Mouse (Mus musculus) heart, embryonic 15.5 days (tissue): ENCODE measurements at regions not wholly inside any gene's neighbourhood (a gene's known extent, or its start where the extent isn't known, plus 50 kb on each side); places are given as distances from the start of the nearest gene placed in this dataset.
"Not testable (repeated sequence)": the region's sequence is repeated elsewhere in the genome, so short reads cannot be mapped to it uniquely, and the experiment has no call there.

Source experiments
- ATAC-seq: fragments of 200-750 bp; cut with Nextera tagmentation; replicated peaks from 2 replicates; pipeline ENCODE4 v1.8.0; 2017; ENCODE audit warnings: low read depth, moderate TSS enrichment; ENCODE audit not compliant: insufficient number of reproducible peaks, insufficient read depth, low FRiP score
- H3K27ac ChIP-seq: fragments of 300-500 bp; sonication (generic); 2 replicates; pipeline ENCODE4 v1.5.1; 2015; ENCODE audit warnings: mild to moderate bottlenecking, inconsistent platforms
- H3K27me3 ChIP-seq: fragments of 300-500 bp; sonication (generic); 2 replicates; pipeline ENCODE4 v1.6.1; 2015; ENCODE audit warnings: inconsistent platforms
- H3K36me3 ChIP-seq: fragments of 300-500 bp; sonication (generic); 2 replicates; pipeline ENCODE4 v1.6.1; 2015; ENCODE audit warnings: mild to moderate bottlenecking, inconsistent platforms
- H3K4me1 ChIP-seq: fragments of 300-500 bp; sonication (generic); replicated peaks from 2 replicates; pipeline ENCODE4 v1.6.1; 2015; ENCODE audit warnings: inconsistent platforms
- H3K4me2 ChIP-seq: fragments of 300-500 bp; sonication (generic); 2 replicates; pipeline ENCODE4 v1.6.1; 2015; ENCODE audit warnings: inconsistent platforms, mild to moderate bottlenecking, moderate library complexity
- H3K4me3 ChIP-seq: fragments of 300-500 bp; sonication (generic); 2 replicates; pipeline ENCODE4 v1.5.1; 2015; ENCODE audit warnings: mild to moderate bottlenecking, inconsistent platforms
- H3K9ac ChIP-seq: fragments of 300-500 bp; sonication (generic); 2 replicates; pipeline ENCODE4 v1.6.1; 2015; ENCODE audit warnings: mild to moderate bottlenecking, inconsistent platforms
- H3K9me3 ChIP-seq: fragments of 300-500 bp; sonication (generic); replicated peaks from 2 replicates; pipeline ENCODE4 v1.6.1; 2016; ENCODE audit warnings: inconsistent platforms
- WGBS: fragments of 180-500 bp; shearing (Covaris S2); methylation state at CpG from one replicate; pipeline ENCODE4 v1.1.7; 2015; ENCODE audit warnings: mixed read lengths; 5-methylcytosine and 5-hydroxymethylcytosine counted together

DNA sequence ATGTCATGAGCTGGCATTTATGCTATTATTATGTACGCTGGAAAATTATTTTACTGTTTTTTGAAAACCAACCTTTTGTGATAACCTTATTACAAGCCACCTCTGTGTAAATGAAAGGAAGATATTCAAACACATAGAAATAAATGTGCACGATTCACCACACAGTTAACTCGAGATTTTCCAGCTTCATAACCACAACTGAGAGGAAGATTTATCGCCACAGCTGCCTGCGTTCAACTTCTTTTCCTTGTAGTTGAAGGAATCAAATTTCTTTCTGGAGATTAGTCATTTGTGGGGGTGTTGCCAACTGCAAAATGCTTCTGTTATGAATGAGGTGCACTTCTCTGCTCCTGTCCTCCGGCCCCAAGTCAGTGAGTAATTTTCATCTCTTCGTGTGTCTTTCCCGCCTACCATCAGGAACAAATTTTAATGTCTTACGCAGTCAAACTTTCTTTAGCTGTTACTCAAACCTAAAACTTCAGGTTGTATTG lies 62.2 kb upstream of the Olfr1324 start:
- not testable (repeated sequence) for H3K36me3 ChIP-seq, H3K27me3 ChIP-seq, H3K4me3 ChIP-seq, H3K9me3 ChIP-seq, H3K4me2 ChIP-seq, ATAC-seq, H3K4me1 ChIP-seq, H3K27ac ChIP-seq, H3K9ac ChIP-seq
- 67% methylated on average over 9 of the region's 9 CpGs for WGBS
